Mouse (Mus musculus) gastrocnemius, postnatal 4 days (tissue): ENCODE data around the gene Ascc1. TPM values are rescaled to one million over a fixed set of nuclear protein-coding genes. Genes with fewer than 3 reads are reported as not detected.

Source experiments
- DNase-seq, 2 experiments: peaks; one replicate each; pipeline ENCODE4 v3.0.0; 2021 to 2022; ENCODE audit warnings: low spot score in 2 of 2, mixed read lengths in 2 of 2
- total RNA-seq, 2 experiments: library from RNA; stranded (reverse); gene quantifications; 2 replicates each; pipeline ENCODE4 v1.2.3; 2021

Gene Ascc1
- total RNA-seq, 2 experiments from 2014 or later: 13.9 to 16.0 TPM

- DNase-seq: no peak
Measured at GRCm38 (mm10) chr10:60077226-60077625, 74.6 kb downstream of the Ascc1 start.

- no peak for DNase-seq
Measured at GRCm38 (mm10) chr10:60077736-60078560, 75.3 kb downstream of the Ascc1 start.

DNA sequence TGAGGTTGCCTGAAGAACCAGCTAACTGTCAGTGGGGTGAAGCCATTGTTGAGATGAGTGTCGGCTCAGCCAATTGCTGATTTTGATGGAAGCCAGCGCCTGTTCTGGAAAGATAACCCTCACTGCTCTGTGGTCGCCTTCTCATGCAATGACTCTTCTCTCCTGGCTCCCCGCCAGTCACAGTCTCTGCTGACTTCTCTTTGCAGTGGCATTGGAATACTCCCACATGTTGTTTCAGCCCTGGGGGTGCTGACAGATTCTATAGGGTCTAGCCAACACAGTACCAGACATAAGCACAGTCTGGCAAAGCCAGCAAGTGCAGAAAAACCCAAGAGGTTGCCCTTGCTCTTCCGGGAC is 75.9 kb downstream of the Ascc1 start:
- peak in 1 of 2 experiments; percentile 57 for DNase-seq

- no peak for DNase-seq
Measured at GRCm38 (mm10) chr10:60080171-60080570, 77.6 kb downstream of the Ascc1 start.

DNA sequence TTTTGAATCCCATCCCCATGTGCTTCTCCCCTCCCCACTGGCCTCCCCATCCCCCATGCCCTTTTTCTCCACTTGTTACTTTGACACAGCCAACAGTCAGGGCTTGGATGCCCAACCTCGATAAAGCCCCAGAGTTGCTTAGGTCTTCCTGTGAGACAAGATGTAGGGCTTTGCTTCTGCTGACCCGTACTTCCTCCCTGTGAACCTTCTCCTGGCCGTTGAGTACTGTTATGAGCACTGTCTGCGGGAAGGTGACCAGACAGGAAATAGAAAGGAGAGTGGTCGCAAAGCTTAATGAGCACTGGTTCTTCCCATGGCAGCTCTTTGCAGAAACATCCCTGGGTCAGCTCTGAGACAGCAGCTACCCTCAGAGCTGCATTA is 78.0 kb downstream of the Ascc1 start:
- no peak for DNase-seq

DNA sequence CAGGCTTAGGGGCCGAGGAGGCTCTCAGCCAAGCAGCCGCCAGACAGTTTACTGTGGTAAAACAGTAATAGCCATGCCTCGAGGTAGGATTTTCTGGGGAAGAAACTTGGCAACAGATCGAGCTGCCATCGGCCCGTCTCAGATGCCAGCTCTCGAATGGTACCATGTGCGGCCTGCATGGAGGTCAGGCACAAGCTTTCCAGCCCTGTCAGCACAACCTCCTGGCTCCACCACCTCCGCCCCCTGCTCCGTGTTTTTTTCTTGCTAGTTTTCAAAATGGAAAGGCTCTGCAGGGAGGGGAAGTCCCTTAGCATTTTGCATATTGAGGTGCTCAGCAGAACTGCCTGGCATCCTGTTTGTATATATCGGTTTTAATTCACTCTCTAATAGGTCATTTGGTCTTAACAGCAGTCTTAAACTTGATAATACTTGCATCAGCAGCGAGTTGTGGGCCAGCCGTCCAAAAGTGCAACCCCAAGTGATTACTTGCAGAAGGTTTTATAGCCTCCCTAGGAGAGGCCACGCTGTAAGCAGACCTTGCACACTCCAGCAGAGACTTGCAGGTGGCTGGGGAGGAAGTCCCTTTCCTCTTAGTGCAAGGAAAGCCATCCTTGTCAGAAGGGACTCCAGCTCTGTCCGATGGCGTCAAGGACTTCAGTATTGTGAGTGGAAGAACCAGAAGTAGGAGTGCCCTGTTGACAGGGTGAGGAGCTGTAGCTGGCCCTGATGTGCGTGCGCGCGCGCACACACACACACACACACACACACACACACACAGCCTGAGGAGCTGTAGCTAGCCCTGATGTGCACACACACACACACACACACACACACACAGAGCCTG is 78.6 kb downstream of the Ascc1 start:
- peak in 1 of 2 experiments; percentile 36 for DNase-seq

GRCm38 (mm10) chr10:60081905-60082304 is 79.3 kb downstream of the Ascc1 start:
- peak in 1 of 2 experiments; percentile 58 for DNase-seq

DNA sequence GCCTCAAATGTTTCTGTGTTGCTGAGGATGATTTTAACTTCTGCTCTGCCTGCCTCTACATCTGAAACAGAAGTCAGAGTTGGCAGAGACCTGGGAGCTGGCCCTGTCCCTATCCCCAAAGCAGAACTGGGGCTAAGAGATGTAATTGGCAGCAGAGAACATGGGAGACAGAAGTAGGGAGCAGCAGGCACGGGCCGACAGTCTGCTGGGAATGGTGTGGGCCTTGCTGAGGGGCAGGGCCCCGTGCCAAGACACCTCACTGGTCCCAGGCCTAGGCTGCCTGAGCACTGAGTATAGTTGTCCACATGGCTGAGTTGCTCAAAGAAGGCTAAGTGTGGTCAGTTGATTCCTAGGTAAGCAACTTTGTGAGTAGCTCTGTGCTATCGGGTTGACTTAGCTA is 81.5 kb downstream of the Ascc1 start:
- DNase-seq: no peak

DNA sequence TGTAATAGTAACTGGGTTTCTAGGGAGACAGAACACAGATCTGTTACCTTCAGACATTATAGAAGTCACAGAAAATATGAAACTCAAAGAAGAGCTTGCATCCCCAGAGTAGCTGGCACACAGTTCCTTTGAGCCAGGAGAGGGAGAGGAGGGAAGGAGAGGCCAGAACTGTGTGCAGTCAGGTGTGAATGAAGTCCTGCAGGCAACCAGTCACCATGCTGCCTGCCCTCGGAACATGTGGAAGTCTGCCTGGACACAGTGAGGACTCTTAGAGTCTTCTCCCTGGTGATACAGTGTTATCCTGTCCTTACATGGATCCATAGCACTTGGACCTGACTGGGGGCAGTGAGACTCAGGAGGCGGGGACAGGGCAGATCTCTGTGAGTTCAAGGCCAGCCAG is 89.7 kb downstream of the Ascc1 start:
- DNase-seq: no peak

DNA sequence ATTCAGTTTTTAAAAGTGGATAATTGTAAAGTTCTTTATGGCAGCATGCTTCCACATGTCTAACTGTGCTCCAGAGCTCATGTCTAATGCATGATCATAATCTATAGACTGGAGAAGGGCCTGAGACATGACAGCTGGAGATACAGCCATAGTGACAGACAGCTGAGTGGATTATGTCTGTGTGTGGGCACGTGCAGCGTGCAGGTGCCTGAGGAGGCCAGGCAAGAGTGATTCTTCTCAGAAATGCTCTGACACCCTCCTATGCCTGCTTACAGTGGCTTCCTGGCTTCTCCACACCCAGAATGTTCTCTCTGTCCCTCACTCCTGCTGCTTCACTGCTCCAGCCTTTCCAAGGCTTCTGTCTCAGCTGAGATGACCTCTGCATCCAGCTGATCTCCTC is 91.1 kb downstream of the Ascc1 start:
- DNase-seq: no peak

- no peak for DNase-seq
Measured at GRCm38 (mm10) chr10:60095558-60095957, 93.0 kb downstream of the Ascc1 start.

DNA sequence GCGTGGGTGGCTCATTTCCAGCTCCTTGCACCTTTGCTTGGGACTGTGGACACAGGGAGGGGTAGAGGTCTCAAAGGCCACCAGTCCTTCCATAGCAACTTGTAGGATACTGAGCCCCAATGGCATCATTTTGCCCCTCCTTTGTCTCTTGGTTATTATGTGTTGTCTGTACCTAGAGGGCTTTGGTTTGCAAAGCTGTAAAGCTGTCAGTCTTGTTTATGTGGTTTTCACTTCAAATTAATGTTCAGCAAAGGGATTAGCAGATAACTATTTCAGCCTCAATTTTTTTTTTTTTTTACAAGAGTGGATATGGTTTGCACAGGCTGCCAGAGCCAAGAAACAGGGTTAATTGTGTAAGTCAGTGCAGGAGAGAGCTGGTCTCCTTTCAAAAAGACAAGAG is 93.7 kb downstream of the Ascc1 start:
- DNase-seq: no peak

- DNase-seq: no peak
Measured at GRCm38 (mm10) chr10:60097146-60097545, 94.5 kb downstream of the Ascc1 start.

- DNase-seq: no peak
Measured at GRCm38 (mm10) chr10:60097774-60098173, 95.2 kb downstream of the Ascc1 start.

DNA sequence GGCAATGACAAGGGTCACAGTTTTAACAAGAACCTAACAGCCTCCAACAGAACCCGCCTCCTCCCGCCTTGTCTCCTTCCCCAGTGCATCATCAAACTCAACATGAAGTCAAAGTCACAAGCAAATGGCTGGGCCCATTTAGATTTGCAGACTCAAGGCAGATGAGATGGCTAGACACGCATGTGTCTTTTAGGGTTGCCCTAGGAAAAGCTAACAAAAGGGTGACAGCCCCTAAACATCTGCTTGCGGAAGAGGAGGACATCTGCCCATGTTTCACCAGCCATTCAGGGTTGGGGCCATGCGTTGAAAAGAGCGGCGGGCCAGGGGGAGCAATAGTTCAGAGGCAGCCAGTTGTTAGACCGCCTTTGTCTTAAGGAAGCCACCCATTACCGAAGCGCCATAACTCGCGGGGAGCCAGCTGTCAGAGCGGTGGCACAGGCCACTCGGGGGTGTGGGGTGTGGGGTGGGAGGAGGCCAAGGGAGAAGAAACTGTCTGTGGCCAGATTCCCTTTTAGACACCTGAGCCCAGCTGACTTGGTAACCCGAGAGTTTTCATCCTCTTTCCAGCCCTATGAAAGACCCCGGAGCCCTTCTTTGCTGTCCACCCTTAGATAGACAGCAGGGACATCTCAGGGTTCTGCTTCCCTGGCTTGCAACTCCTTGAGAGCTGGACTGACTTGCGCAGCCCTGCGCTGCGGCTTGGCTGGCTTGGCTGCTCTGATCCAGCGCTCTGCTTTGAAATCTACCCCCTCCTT is 103.0 kb downstream of the Ascc1 start:
- DNase-seq: no peak

- peak in 1 of 2 experiments; percentile 37 for DNase-seq
Measured at GRCm38 (mm10) chr10:60106146-60106530, 103.5 kb downstream of the Ascc1 start, which contains the start of gene Spock2. TSS of gene Spock2 (plus strand) at chr10:60106219.

GRCm38 (mm10) chr10:60106531-60107186 is 104.1 kb downstream of the Ascc1 start:
- DNase-seq: peak in 1 of 2 experiments; percentile 55

DNA sequence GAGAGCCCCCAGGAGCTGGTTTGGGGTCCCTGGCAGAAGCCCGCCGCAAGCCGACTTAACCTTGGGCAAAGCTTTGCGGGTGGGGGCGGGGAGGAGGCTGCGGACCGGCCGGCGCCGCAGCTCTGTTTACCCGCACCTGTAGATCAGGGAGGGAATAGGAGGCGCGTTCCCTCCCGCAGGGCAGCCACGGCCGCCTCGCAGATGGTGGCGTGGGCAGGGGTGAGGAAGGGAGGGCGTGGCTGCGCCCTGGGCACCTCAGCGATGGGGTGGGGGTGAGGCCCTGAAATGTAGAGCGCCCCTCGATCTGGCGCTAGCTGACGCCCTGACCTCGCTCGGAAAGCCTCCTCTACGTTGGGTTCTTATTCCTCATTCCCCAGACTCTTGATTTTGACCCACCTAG is 104.8 kb downstream of the Ascc1 start:
- DNase-seq: no peak

DNA sequence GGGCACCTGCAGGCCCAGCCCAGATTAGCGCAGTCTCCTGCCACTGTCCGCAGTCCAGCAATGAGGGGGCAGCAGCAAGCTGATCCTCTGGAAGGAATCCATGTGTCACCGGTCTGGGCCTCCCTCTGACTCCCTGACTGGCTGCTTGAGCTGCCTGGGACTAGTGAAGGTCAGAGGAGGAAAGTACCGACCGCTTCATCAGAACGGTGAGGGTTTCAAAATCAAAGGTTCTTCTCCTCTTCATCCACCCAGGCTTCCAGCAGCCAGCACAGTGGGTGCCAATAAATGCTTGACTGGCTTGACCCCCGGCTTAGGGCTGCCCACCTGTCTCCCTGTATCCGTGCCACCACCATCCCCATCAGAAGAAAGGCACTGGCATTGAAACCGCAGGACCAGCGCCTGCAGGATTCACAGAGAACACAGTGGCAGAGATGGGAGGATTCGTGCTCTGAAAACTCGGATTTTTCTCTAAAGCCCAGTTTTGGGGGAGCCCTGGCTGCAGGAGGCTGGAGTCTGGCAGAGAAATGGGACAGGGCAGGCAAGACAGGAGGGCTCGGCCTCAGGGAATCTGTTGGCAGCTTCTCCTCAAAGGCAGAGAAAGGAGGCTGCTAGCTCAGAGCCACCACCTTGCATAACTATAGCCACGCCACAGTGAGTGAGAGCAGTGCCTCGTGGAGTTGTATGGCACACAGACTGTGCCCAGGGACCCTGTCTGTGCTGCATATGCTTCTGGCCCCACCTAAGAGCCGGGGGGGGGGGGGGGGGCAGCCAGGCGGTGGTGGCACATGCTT is 105.9 kb downstream of the Ascc1 start:
- DNase-seq: no peak

- no peak for DNase-seq
Measured at GRCm38 (mm10) chr10:60109336-60109735, 106.7 kb downstream of the Ascc1 start.
